Mouse (Mus musculus) lung, adult 10 weeks (tissue): ENCODE data around the gene Cryzl2. TPM values are rescaled to one million over a fixed set of nuclear protein-coding genes. Genes with fewer than 3 reads are reported as not detected.

ENCODE experiments used
- polyA plus RNA-seq: library from polyadenylated mRNA; stranded (reverse); fragments of 350-450 nt; fragmentation: Illumina TruSeq; extraction: RNeasy Lipid Tissue Mini Kit (QIAGEN cat#74804); gene quantifications from one replicate; pipeline ENCODE4 v1.2.3, GENCODE M21; 2014; ENCODE audit warnings: low read depth, low replicate concordance; ENCODE audit not compliant: insufficient read depth

Gene Cryzl2
- polyA plus RNA-seq = 16.7 TPM

GRCm38 (mm10) chr1:157458421-157459208 lies at the start of gene Cryzl2:
TSS of gene Cryzl2 (plus strand) at chr1:157458577.

GRCm38 (mm10) chr1:157412454-157413369 lies 45.7 kb upstream of the Cryzl2 start, which contains the start of gene Rasal2:
TSS of gene Rasal2 (minus strand) at chr1:157412595.

GRCm38 (mm10) chr1:157506522-157506921 lies 48.1 kb downstream of the Cryzl2 start, which contains the start of gene Sec16b:
TSS of gene Sec16b (plus strand) at chr1:157506728.

Other genes starting within 250 kb of the Cryzl2 start
- gene Rasal2, start 46.0 kb upstream of the Cryzl2 start, polyA plus RNA-seq = 4.3 TPM
- 1.4 TPM for gene Sec16b, start 48.2 kb downstream of the Cryzl2 start, polyA plus RNA-seq